8 mouse cellular contexts compared by ENCODE assay signal in the genomic region with DNA sequence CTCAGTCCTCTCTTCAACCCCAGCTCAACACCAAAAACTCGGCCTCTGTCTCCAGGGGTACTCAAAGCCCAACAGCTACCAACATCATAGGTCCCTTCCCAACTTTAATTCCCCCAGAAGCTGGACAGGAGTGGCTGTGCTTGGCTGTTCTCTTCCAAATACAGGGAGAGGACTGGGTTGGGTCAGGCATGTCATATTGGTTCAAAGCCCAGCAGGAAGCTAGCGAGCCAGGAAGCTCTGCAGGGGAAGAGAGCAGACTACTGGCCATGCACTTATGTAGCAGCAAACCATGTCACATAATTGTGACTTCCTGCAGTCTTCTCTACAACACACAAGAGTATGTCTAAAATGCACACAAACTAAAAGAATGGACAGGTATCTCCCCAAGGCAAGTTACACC. TPM values are rescaled to one million over a fixed set of nuclear protein-coding genes. Genes with fewer than 3 reads are reported as not detected.
DNase-seq lines count a peak whose midpoint lies in the region; TF ChIP-seq lines count a peak whose summit lies in the region.

No protein-coding gene starts in this region.

- no peak overlapping the region for H3K4me3 ChIP-seq in left cerebral cortex, adult 2 months
- no peak overlapping the region for H3K4me3 ChIP-seq in brown adipose tissue, adult 24 weeks (ENCODE audit: insufficient read depth, low read depth, low read length)

- DNase-seq in gastrocnemius, postnatal 25 days = peak; percentile 65
- DNase-seq in gastrocnemius, adult 8-10 months (ENCODE audit: low spot score in 2 of 2) = no peak
- DNase-seq in left cerebral cortex, adult 2 months (ENCODE audit: extremely low spot score in 1 of 2, low spot score in 2 of 2) = no peak
- no peak for DNase-seq in left cerebral cortex, adult 11 months (ENCODE audit: low spot score)
- peak; percentile 46 to 60 for DNase-seq in heart, postnatal 36 days
- no peak for DNase-seq in urinary bladder, adult 18-20 months (ENCODE audit: low spot score in 2 of 2)
- DNase-seq in urinary bladder, postnatal 14 days (ENCODE audit: low spot score) = no peak

- peak overlapping the region; percentile 64 for H3K27ac ChIP-seq in left cerebral cortex, adult 2 months
- peak overlapping the region; percentile 94 for H3K27ac ChIP-seq in brown adipose tissue, adult 24 weeks (replicated peaks; ENCODE audit: low read depth, low read length)

- no peak; the same call in 1 of the 2 replicates for TF ChIP-seq CTCF in left cerebral cortex, adult 2 months (IDR thresholded peaks at IDR 0.05)

- peaks cover 94% of the 10 kb centered on the region for H3K4me1 ChIP-seq in brown adipose tissue, adult 24 weeks (ENCODE audit: control insufficient read depth, insufficient read depth, insufficient read length, low read length)

- intact Hi-C loops in left cerebral cortex, adult 2 months (cut with DNase I) = no loop called here
- intact Hi-C loops in heart, postnatal 36 days (cut with DNase I) = no loop called here

RNA-seq across cellular contexts. Expression of a gene that starts 11.6 kb away (rescaled TPM):
- total RNA-seq in gastrocnemius, postnatal 25 days (2021) = 10 to 100 TPM; 17.0 to 19.0 TPM
- 10 to 100 TPM; 17.4 to 31.8 (median 21.1) TPM for total RNA-seq in gastrocnemius, adult 8-10 months (2022)
- 10 to 100 TPM; 57.1 to 75.2 TPM for total RNA-seq in left cerebral cortex, adult 2 months (2021)
- polyA plus RNA-seq in brown adipose tissue, adult 24 weeks (2012; ENCODE audit: insufficient read depth, insufficient read length, missing spikeins) = 44.1 and 50.2 TPM in 2 replicates
- 10 to 100 TPM; 22.7 to 25.5 TPM for total RNA-seq in heart, postnatal 36 days (2021)

RNA-seq across cellular contexts. Expression of a gene that starts 50.4 kb away (rescaled TPM):
- total RNA-seq in gastrocnemius, postnatal 25 days (2021) = 1 to 10 TPM; 5.5 to 8.3 TPM
- total RNA-seq in gastrocnemius, adult 8-10 months (2022) = 1 to 10 TPM; 4.6 to 9.0 (median 5.9) TPM
- 10 to 100 TPM; 33.2 to 33.8 TPM for total RNA-seq in left cerebral cortex, adult 2 months (2021)
- polyA plus RNA-seq in brown adipose tissue, adult 24 weeks (2012; ENCODE audit: insufficient read depth, insufficient read length, missing spikeins) = 28.0 and 35.9 TPM in 2 replicates
- total RNA-seq in heart, postnatal 36 days (2021) = 10 to 100 TPM in 1 of 2 experiments, 1 to 10 TPM in 1; 8.3 to 10.4 TPM

RNA-seq across cellular contexts. Expression of a gene that starts 57.0 kb away (rescaled TPM):
- total RNA-seq in gastrocnemius, postnatal 25 days (2021) = 10 to 100 TPM; 19.8 to 22.5 TPM
- 10 to 100 TPM; 21.9 to 24.0 (median 22.7) TPM for total RNA-seq in gastrocnemius, adult 8-10 months (2022)
- 10 to 100 TPM; 26.6 to 27.6 TPM for total RNA-seq in left cerebral cortex, adult 2 months (2021)
- polyA plus RNA-seq in brown adipose tissue, adult 24 weeks (2012; ENCODE audit: insufficient read depth, insufficient read length, missing spikeins) = 24.7 and 25.6 TPM in 2 replicates
- total RNA-seq in heart, postnatal 36 days (2021) = 10 to 100 TPM; 18.8 to 23.3 TPM

Comparison
In these comparisons a context has a peak if more than half of its experiments do, and no peak if none do; other contexts are left out.
1. DNase-seq: peak in gastrocnemius, postnatal 25 days (single experiment) and heart, postnatal 36 days (2 of 2); none in gastrocnemius, adult 8-10 months (0 of 2), left cerebral cortex, adult 2 months (0 of 2), left cerebral cortex, adult 11 months (single experiment), urinary bladder, adult 18-20 months (0 of 2) and urinary bladder, postnatal 14 days (single experiment).